Mouse (Mus musculus): ENCODE measurements at regions not wholly inside any gene's neighbourhood (a gene's known extent, or its start where the extent isn't known, plus 50 kb on each side); places are given as distances from the start of the nearest gene placed in this dataset.

DNA sequence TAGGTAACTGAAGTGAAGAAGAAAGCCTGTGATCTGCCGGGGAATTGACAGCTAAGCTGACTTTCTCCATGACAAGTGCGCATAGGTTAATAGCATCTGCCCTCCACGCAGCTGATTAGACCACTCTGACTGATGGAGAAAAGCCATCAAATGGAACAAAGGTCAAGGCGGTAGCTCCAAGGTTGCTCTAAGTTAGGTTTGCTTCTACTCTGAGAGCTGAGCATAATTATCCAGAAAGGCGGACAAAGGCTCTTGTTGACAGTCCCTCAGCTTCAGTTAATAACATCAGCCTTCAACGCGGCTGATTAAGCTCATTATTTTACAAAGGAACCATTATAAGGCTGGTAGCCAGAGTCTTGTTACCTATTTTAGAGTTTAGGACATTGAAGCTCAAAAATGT lies 54.0 kb upstream of the Enpep start:
- H3K27ac ChIP-seq (ENCODE audit: low read length): no peak overlapping the region
- ATAC-seq: no peak
- 58% methylated on average over 7 of the region's 7 CpGs for WGBS

DNA sequence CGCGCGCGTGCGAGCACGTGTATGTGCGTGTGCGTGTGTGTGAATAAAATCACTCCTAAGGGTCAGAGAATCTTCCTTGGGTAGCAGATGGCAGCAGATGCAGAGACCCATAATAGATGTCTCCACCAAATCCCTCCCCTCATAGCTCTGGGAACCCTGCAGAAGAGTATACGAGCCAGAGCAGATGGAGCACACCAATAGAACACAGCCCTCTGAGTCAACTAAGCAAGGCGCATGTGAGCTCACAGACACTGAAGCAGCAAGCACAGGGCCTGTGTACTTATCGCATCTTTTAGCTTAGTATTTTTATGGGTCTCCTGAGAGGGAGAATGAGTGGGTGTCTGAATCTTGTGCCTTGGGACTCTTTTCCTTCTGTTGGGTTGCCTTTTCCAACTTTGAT lies 58.0 kb upstream of the Enpep start:
- H3K4me3 ChIP-seq (ENCODE audit: low read length): no peak overlapping the region
- 90% methylated on average over 11 of the region's 11 CpGs for WGBS
- ATAC-seq: no peak
- no peak overlapping the region for H3K4me2 ChIP-seq (ENCODE audit: low read depth, low read length)
- no peaks in the 10 kb centered on the region for H3K36me3 ChIP-seq (ENCODE audit: control insufficient read depth, insufficient read depth, low read length)
- no peaks in the 10 kb centered on the region for H3K9me3 ChIP-seq (ENCODE audit: control insufficient read depth, low read length)
- no peaks in the 10 kb centered on the region for H3K4me1 ChIP-seq (ENCODE audit: control insufficient read depth, insufficient read depth, low read length)
- no peaks in the 10 kb centered on the region for H3K27me3 ChIP-seq (replicated peaks; ENCODE audit: control insufficient read depth, insufficient read depth, low read length)
- no peak overlapping the region for H3K27ac ChIP-seq (ENCODE audit: low read length)
- H3K9ac ChIP-seq (ENCODE audit: low read depth, low read length): no peak overlapping the region

More for the DNA sequence above, 54.0 kb upstream of the Enpep start:
- Histone ChIP-seq H3K36me3 (ENCODE audit: control insufficient read depth, insufficient read depth, low read length) (no peaks in the 10 kb centered on the region), H3K4me3 (ENCODE audit: low read length) (no peak overlapping the region), H3K9ac (ENCODE audit: low read depth, low read length) (no peak overlapping the region), H3K4me2 (ENCODE audit: low read depth, low read length) (no peak overlapping the region), H3K9me3 (ENCODE audit: control insufficient read depth, low read length) (no peaks in the 10 kb centered on the region), H3K4me1 (ENCODE audit: control insufficient read depth, insufficient read depth, low read length) (no peaks in the 10 kb centered on the region), H3K27me3 (replicated peaks; ENCODE audit: control insufficient read depth, insufficient read depth, low read length) (no peaks in the 10 kb centered on the region)

DNA sequence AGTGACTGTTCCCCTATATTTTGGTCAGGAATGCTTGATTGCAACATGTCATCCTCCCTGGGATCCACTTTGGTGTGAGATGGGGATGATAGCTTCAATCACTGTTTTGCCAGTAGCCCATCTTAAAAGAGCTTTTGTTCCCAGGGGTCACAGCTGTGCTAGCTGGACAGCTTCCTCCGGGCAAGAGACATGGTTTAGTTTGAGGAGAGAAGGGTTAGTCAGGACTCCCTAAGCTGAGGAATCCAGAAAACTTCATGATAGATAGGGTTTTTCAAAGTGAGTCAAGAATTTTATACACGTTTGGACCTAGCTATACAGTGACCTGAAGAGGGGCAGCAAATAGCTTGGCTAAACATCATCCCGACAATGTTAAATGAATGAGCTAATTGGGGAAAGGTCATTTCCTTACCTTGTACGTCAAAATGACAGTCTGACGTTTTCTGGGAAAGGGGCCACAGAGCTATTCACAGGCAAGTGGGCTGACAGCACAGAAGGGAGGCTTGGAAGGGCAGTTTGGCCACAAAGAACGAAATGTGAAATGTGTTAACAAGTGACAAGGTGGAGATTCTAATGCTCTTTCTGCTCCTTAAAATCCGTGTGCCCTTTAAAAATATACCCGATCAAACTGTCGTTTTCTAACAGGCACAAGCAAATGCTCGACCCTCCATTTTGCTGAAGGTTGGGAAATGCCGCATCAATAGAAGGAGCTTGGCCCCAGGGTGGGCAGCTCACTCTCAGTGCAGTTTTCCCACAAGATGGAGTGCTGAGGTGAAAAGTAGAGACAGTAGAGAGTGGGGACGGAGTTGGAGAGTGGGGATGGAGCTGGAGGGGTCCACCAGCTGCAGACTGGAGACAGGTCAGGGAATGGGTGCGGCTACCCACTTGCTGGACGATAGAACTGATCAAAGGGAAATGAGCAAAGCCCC lies 59.6 kb upstream of the Enpep start:
- H3K4me2 ChIP-seq (ENCODE audit: low read depth, low read length): no peak overlapping the region
- no peaks in the 10 kb centered on the region for H3K9me3 ChIP-seq (ENCODE audit: control insufficient read depth, low read length)
- no peak overlapping the region for H3K9ac ChIP-seq (ENCODE audit: low read depth, low read length)
- no peak overlapping the region for H3K4me3 ChIP-seq (ENCODE audit: low read length)
- H3K36me3 ChIP-seq (ENCODE audit: control insufficient read depth, insufficient read depth, low read length): no peaks in the 10 kb centered on the region
- no peaks in the 10 kb centered on the region for H3K4me1 ChIP-seq (ENCODE audit: control insufficient read depth, insufficient read depth, low read length)
- no peak for ATAC-seq
- H3K27ac ChIP-seq (ENCODE audit: low read length): no peak overlapping the region
- no peaks in the 10 kb centered on the region for H3K27me3 ChIP-seq (replicated peaks; ENCODE audit: control insufficient read depth, insufficient read depth, low read length)
- WGBS: 60% methylated on average over 14 of the region's 14 CpGs

DNA sequence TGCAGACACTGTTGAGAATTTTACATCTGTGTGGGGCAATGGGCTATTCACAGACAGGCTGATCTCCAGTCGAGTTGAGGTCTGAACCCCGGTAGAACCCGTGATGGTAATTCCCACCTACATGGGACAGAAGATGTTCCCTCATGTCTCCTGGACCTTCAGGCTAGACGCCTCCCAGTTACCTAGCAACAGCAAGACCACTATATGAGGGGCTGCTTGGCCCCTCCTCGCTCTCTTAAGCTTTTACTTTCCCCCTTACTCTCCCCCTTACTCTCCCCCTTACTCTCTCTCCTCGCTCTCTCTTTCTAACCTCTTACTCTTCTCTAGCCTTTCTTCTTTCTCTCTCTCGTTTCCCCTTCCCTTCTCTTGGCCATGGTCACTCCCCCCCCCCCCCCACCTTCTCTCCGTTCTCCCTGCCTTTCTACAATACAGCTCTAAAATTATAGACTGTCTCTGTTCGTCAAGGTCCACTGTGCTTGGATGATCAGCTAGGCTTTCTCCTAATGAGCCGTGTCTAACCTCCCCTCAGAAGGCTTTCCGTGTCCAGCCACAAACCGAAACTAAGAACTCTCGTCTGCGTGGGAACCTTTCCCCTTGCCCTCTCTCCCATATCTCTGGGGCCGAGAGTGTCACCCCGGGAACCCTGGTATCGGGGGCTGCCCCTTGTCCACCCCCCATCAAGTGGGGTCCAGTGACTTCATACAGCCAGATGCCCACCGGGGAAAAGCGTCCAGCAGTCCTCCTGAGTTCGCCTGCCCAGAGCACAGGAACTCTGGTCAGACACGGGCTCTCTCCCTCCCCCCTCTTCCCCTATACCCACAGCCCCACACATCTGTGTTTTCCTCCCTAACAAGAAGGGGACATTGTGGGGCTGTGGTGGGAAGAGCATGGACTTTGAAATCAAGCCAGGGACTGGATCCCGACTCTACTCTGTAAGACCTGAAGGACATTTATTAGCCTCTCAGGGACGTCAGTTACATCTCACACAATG lies 60.6 kb upstream of the Enpep start:
- H3K27me3 ChIP-seq (replicated peaks; ENCODE audit: control insufficient read depth, insufficient read depth, low read length): no peaks in the 10 kb centered on the region
- H3K9me3 ChIP-seq (ENCODE audit: control insufficient read depth, low read length): no peaks in the 10 kb centered on the region
- WGBS: 79% methylated on average over 23 of the region's 23 CpGs
- no peaks in the 10 kb centered on the region for H3K36me3 ChIP-seq (ENCODE audit: control insufficient read depth, insufficient read depth, low read length)
- ATAC-seq: 0 out of 2 replicates have a peak, but pooled peaks have one; percentile 18
- no peak overlapping the region for H3K4me2 ChIP-seq (ENCODE audit: low read depth, low read length)
- H3K4me3 ChIP-seq (ENCODE audit: low read length): no peak overlapping the region
- H3K4me1 ChIP-seq (ENCODE audit: control insufficient read depth, insufficient read depth, low read length): no peaks in the 10 kb centered on the region
- H3K27ac ChIP-seq (ENCODE audit: low read length): no peak overlapping the region
- no peak overlapping the region for H3K9ac ChIP-seq (ENCODE audit: low read depth, low read length)

DNA sequence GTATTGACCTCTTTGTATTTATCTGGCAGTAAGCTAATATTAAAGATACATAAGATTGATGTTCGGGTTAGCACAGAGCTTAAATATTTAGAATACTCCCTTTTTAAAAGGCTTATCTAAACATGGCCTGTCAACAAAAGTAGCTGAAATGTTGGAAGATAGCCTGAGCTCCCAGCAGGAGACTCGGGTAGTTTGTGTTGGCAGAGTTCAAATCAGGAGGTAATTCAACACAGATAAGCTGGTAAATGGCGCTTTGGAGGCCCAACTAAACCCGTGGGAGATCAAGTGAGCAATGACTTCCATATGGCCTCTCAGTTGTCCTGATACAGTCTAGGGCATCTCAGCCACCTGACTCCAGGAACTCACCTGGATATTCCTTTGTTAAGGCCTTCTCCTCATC lies 65.0 kb upstream of the Enpep start:
- Histone ChIP-seq H3K4me1 (ENCODE audit: control insufficient read depth, insufficient read depth, low read length) (no peaks in the 10 kb centered on the region), H3K9ac (ENCODE audit: low read depth, low read length) (no peak overlapping the region), H3K9me3 (ENCODE audit: control insufficient read depth, low read length) (no peaks in the 10 kb centered on the region), H3K36me3 (ENCODE audit: control insufficient read depth, insufficient read depth, low read length) (no peaks in the 10 kb centered on the region), H3K27me3 (replicated peaks; ENCODE audit: control insufficient read depth, insufficient read depth, low read length) (no peaks in the 10 kb centered on the region), H3K27ac (ENCODE audit: low read length) (no peak overlapping the region), H3K4me3 (ENCODE audit: low read length) (no peak overlapping the region), H3K4me2 (ENCODE audit: low read depth, low read length) (no peak overlapping the region)
- ATAC-seq: no peak
- 34% methylated on average over 4 of the region's 4 CpGs for WGBS

DNA sequence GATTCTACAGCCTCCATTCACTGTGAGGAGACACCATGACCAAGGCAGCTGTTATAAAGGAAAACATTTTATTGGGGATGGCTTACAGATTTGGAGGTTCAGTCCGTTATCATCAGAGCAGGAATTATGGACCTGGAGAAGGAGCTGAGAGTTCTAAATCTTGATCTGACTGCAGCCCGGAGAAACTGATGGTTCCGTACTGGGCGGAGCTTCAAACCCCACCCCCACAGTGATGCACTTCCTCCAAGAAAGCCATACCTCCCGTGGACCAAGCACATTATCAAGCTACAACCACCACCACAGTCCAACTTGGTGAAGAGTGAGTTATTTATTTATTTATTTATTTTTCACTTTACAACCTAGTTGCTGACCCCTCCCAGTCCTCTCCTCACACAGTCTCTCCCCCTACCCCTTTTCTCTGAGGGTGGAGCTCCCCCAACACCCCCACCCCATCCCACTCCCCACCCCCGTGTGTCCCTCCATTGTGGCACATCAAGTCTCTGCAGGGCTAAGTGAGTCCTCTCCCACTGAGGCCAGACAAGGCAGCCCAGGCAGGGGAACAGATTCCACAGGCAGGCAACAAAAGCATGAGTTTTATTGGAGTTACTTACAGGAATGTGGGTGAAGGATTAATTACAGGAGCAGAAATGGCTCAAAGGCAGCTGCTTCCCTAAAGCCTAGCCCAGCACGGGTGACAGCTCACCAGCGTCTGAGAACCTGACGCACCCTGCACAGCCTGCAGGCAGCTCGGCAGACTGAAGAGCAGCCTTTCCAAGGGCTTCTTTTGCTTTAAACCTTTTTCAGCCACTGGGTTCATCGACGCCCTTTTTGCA lies 67.8 kb upstream of the Enpep start:
- Histone ChIP-seq H3K4me3 (ENCODE audit: low read length) (no peak overlapping the region), H3K9me3 (ENCODE audit: control insufficient read depth, low read length) (no peaks in the 10 kb centered on the region), H3K36me3 (ENCODE audit: control insufficient read depth, insufficient read depth, low read length) (no peaks in the 10 kb centered on the region), H3K27me3 (replicated peaks; ENCODE audit: control insufficient read depth, insufficient read depth, low read length) (no peaks in the 10 kb centered on the region), H3K27ac (ENCODE audit: low read length) (no peak overlapping the region), H3K4me1 (ENCODE audit: control insufficient read depth, insufficient read depth, low read length) (no peaks in the 10 kb centered on the region), H3K4me2 (ENCODE audit: low read depth, low read length) (no peak overlapping the region), H3K9ac (ENCODE audit: low read depth, low read length) (no peak overlapping the region)
- no peak for ATAC-seq
- WGBS: 77% methylated on average over 12 of the region's 12 CpGs

DNA sequence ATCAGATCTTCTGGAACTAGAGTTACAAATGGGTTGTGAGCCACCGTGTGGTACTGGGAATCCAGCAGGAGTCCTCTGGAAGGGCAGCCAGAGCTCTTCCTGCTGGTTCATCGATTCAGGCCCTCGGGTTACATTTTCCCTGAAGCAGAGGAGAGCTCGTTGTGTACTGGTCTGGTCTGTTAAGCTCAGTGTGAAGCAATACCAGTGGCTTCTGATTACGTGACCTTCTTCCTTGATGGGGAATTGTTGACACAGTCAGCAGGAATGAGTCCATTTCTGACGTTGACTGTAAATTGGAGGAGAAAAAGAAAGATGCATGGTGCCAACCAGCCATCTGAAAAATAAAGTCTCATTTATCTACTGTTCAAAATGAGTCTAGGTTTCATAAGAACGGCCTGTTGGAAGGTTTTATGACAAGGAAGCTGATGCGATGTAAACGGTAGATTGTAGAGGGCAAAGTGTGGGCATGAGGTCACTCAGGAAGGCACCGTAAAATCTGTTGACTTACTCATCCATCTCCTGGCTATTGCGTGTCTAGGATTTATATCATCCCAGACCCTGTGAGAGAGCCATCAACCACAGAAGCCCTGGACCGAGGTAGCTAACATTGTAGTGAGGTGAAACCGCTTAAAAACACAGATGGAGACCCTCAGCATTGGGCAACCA lies 79.0 kb upstream of the Enpep start:
- ATAC-seq: peak; percentile 73
- no peak overlapping the region for H3K4me3 ChIP-seq (ENCODE audit: low read length)
- no peaks in the 10 kb centered on the region for H3K9me3 ChIP-seq (ENCODE audit: control insufficient read depth, low read length)
- no peaks in the 10 kb centered on the region for H3K4me1 ChIP-seq (ENCODE audit: control insufficient read depth, insufficient read depth, low read length)
- H3K27me3 ChIP-seq (replicated peaks; ENCODE audit: control insufficient read depth, insufficient read depth, low read length): no peaks in the 10 kb centered on the region
- no peak overlapping the region for H3K9ac ChIP-seq (ENCODE audit: low read depth, low read length)
- H3K27ac ChIP-seq (ENCODE audit: low read length): no peak overlapping the region
- no peaks in the 10 kb centered on the region for H3K36me3 ChIP-seq (ENCODE audit: control insufficient read depth, insufficient read depth, low read length)
- WGBS: 75% methylated on average over 13 of the region's 13 CpGs
- no peak overlapping the region for H3K4me2 ChIP-seq (ENCODE audit: low read depth, low read length)

DNA sequence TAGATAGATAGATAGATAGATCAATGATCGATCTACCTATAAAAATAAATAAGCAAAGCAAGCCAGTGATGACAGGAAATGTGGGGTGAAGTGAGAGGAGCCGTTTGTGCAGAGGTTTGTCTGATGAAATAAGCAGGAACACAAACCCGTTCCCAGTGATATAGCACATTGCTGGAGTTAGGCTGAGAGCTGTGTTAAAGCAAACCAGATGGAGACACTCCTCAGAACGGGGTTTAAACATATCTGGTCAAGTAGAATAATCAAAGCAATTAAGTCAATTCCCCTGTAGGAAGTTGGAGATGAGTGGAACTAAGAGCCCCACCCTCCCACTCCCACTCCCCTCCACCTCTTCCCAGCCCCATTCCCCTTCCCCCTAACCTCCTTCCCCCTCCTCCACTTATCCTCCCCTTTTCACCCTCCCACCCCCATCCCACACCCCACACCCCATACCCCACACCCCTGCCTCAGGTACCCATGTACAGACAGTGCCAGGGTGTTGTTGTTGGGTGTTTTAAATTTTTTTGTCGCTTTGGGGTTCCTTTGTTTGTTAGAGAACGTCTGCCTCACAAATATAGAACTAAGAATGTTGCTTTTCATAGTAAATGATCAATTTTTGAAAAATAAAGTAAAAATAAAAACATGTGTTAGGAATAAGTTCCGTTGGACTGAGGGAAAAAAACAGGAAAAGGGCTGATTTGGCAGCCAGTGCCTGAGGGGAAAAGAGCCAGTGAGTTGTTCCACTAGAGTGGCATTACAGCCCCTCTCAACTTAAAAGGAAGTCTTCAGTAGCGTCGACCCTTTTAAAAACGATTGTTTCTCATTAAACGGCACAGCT lies 79.8 kb upstream of the Enpep start:
- 67% methylated on average over 11 of the region's 11 CpGs for WGBS
- Histone ChIP-seq H3K9me3 (ENCODE audit: control insufficient read depth, low read length) (no peaks in the 10 kb centered on the region), H3K4me2 (ENCODE audit: low read depth, low read length) (no peak overlapping the region), H3K27ac (ENCODE audit: low read length) (no peak overlapping the region), H3K36me3 (ENCODE audit: control insufficient read depth, insufficient read depth, low read length) (no peaks in the 10 kb centered on the region), H3K4me3 (ENCODE audit: low read length) (no peak overlapping the region), H3K9ac (ENCODE audit: low read depth, low read length) (no peak overlapping the region), H3K4me1 (ENCODE audit: control insufficient read depth, insufficient read depth, low read length) (no peaks in the 10 kb centered on the region), H3K27me3 (replicated peaks; ENCODE audit: control insufficient read depth, insufficient read depth, low read length) (no peaks in the 10 kb centered on the region)
- no peak for ATAC-seq
